Mouse (Mus musculus) adrenal gland (tissue): ENCODE measurements around the gene Gm2012.
"Not testable (repeated sequence)": the region's sequence is repeated elsewhere in the genome, so short reads cannot be mapped to it uniquely, and the experiment has no call there.

Experiments used
- intact Hi-C: fragments of 180-260 bp; cut with DNase I; formaldehyde crosslinking; loops from one replicate; pipeline ENCODE4 v1.15.1; 2025
- long read RNA-seq, 2 experiments: library from polyadenylated mRNA; unstranded; transcript quantifications; one replicate each; pipeline ENCODE4 v2.0.0; 2020; ENCODE audit warnings: borderline replicate concordance in 1 of 2; ENCODE audit not compliant: insufficient replicate concordance in 1 of 2
- microRNA-seq, 2 experiments: library from miRNA; unstranded; fragments of <30 nt; microRNA quantifications; one replicate each; pipeline ENCODE4; 2019

The Gm2012 gene
- long read RNA-seq, experiment 1 = 0 reads
- long read RNA-seq, experiment 2 = 0 reads

DNA sequence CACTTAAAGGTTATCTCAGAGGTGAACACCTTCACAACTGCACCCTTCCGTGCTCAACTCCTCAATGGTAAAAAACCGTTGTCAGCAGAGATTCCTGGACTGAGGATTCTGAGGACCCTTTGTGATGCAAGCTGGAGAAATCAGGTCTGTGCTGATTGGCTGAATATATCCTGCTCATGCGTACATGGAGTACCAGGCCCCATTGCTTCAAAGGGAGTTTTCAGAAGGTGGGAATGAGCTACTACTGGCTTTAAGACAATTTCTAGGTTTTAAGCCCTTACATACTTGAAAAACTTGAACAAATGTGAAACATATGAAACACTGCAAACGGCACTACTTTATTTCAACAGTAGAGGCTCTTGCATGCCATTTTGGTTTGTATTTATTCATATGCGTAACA, at the start of gene Gm2012:
Gene Gm2012, minus strand, starts transcription at position 101 of the 400 bp plus-strand sequence.
- intact Hi-C loops = not testable (repeated sequence)

DNA sequence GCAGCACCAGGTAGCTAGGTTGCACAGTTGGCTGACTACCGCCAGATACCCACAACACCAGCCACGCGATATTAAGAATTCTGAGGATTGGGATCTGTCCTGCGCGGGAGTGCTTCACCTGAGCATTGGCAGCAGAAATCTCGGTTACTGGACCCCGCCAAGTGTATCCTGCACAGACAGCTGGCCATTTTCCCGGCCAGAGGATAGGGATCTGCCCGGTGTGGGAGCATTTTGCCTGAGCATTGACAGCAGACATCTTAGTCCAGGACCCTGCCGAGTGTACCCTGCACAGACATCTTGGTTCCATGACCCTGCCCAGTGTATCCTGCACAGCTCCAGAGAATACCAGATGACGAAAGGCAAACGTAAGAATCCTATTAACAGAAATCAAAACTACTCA, 72.0 kb downstream of the Gm2012 start:
- intact Hi-C loops = not testable (repeated sequence)

Small RNA genes lying within 50 kb of the gene (microRNA-seq; reads per million reads assigned to microRNA genes)
- gene Gm26302 = 0 reads per million in 2 experiments
